Mouse (Mus musculus) cerebellum, adult 2 months (tissue): Measurements from ENCODE around the gene Adcy1. TPM values are rescaled to one million over a fixed set of nuclear protein-coding genes. Genes with fewer than 3 reads are reported as not detected.
A peak's percentile ranks its signal among the peaks of the same experiment; 100 is the strongest.

Experiments
- DNase-seq, 2 experiments: peaks; one replicate each; pipeline ENCODE4 v3.0.0; 2021
- H3K27ac ChIP-seq: fragments of 200-500 bp; 2 replicates; pipeline ENCODE4 v1.5.1; 2012; ENCODE audit warnings: low read length, control low read depth, inconsistent platforms; ENCODE audit not compliant: insufficient read depth
- H3K27me3 ChIP-seq: fragments of 200-500 bp; 2 replicates; pipeline ENCODE4 v1.6.1; 2012; ENCODE audit warnings: inconsistent platforms, mild to moderate bottlenecking, low read length, moderate library complexity; ENCODE audit not compliant: control insufficient read depth, insufficient read depth
- H3K4me1 ChIP-seq: fragments of 200-500 bp; 2 replicates; pipeline ENCODE4 v1.6.1; 2011; ENCODE audit warnings: low read length; ENCODE audit not compliant: control insufficient read depth, insufficient read depth
- H3K4me3 ChIP-seq: fragments of 200-500 bp; replicated peaks from 2 replicates; pipeline ENCODE3; 2011; ENCODE audit warnings: mild to moderate bottlenecking, low read depth, low read length, control low read depth; ENCODE audit not compliant: insufficient read depth
- CTCF ChIP-seq: fragments of 200-500 bp; IDR thresholded peaks from 2 replicates; pipeline ENCODE4 v1.5.1; 2011; ENCODE audit warnings: low read depth, mild to moderate bottlenecking, control low read depth, low read length, moderate library complexity, borderline replicate concordance; ENCODE audit not compliant: insufficient read depth
- POLR2A ChIP-seq: fragments of 200-500 bp; IDR thresholded peaks from 2 replicates; pipeline ENCODE4 v1.6.1; 2011; ENCODE audit warnings: low read length, control low read depth, borderline replicate concordance; ENCODE audit not compliant: insufficient read depth
- WGBS: fragments of 180-500 bp; shearing (Covaris S2); methylation state at CpG from one replicate; pipeline ENCODE4 v1.1.7; 2018; 5-methylcytosine and 5-hydroxymethylcytosine counted together
- polyA plus RNA-seq: library from polyadenylated mRNA; depleted of rRNA; stranded (reverse); fragments of >200 nt; gene quantifications from 2 replicates; pipeline ENCODE4 v1.2.3, GENCODE M21; 2012

Adcy1 gene
- polyA plus RNA-seq, 1 experiment = 258 TPM

- 44% methylated on average over 14 of the region's 14 CpGs for WGBS
- DNase-seq = no peak
- no peak overlapping the region for H3K4me3 ChIP-seq
- H3K27me3 ChIP-seq = no peaks in the 10 kb centered on the region
- TF ChIP-seq POLR2A = no peak
- TF ChIP-seq CTCF = no peak
- H3K4me1 ChIP-seq = peaks cover 39% of the 10 kb centered on the region
- no peak overlapping the region for H3K27ac ChIP-seq
These were observed 39.2 kb downstream of the Adcy1 start for GRCm38 (mm10) chr11:7102256-7103194.

GRCm38 (mm10) chr11:7105337-7105736, 42.0 kb downstream of the Adcy1 start:
- peaks cover 39% of the 10 kb centered on the region for H3K4me1 ChIP-seq
- DNase-seq = no peak
- no peak overlapping the region for H3K27ac ChIP-seq
- H3K27me3 ChIP-seq = no peaks in the 10 kb centered on the region
- WGBS = 58% methylated on average over 8 of the region's 8 CpGs
- H3K4me3 ChIP-seq = no peak overlapping the region
- no peak for TF ChIP-seq CTCF

- 12% methylated on average over 4 of the region's 4 CpGs for WGBS
- Histone ChIP-seq H3K4me3 (no peak overlapping the region), H3K27me3 (no peaks in the 10 kb centered on the region), H3K4me1 (peaks cover 54% of the 10 kb centered on the region), H3K27ac (peak overlapping the region; percentile 64)
- no peak for TF ChIP-seq POLR2A
- no peak for TF ChIP-seq CTCF
- peak; percentile 67 to 78 for DNase-seq
These were observed 45.8 kb downstream of the Adcy1 start for GRCm38 (mm10) chr11:7109131-7109530.

- DNase-seq = no peak
- WGBS = 47% methylated on average over 4 of the region's 4 CpGs
- Histone ChIP-seq H3K27ac (peak overlapping the region; percentile 13), H3K4me1 (peaks cover 48% of the 10 kb centered on the region), H3K27me3 (no peaks in the 10 kb centered on the region), H3K4me3 (no peak overlapping the region)
- no peak for TF ChIP-seq POLR2A
- no peak for TF ChIP-seq CTCF
These were observed 49.8 kb downstream of the Adcy1 start for GRCm38 (mm10) chr11:7113046-7113445.

- WGBS = 7% methylated on average over 6 of the region's 6 CpGs
- H3K4me3 ChIP-seq = no peak overlapping the region
- H3K4me1 ChIP-seq = peaks cover 44% of the 10 kb centered on the region
- no peaks in the 10 kb centered on the region for H3K27me3 ChIP-seq
- peak overlapping the region; percentile 13 for H3K27ac ChIP-seq
- TF ChIP-seq CTCF (no peak), POLR2A (no peak)
- peak; percentile 57 to 60 for DNase-seq
These were observed 50.4 kb downstream of the Adcy1 start for GRCm38 (mm10) chr11:7113687-7114086.

GRCm38 (mm10) chr11:7114312-7114711, 51.0 kb downstream of the Adcy1 start:
- DNase-seq = no peak

GRCm38 (mm10) chr11:7116647-7117046, 53.4 kb downstream of the Adcy1 start:
- 42% methylated on average over 2 of the region's 2 CpGs for WGBS

More at GRCm38 (mm10) chr11:7114312-7114711, 51.0 kb downstream of the Adcy1 start:
- 34% methylated on average over 9 of the region's 9 CpGs for WGBS
- H3K27ac ChIP-seq = peak overlapping the region; percentile 13; the same call in 1 of the 2 replicates
- H3K27me3 ChIP-seq = no peaks in the 10 kb centered on the region
- peaks cover 38% of the 10 kb centered on the region for H3K4me1 ChIP-seq
- H3K4me3 ChIP-seq = no peak overlapping the region
- no peak for TF ChIP-seq POLR2A
- no peak for TF ChIP-seq CTCF

GRCm38 (mm10) chr11:7129319-7130051, 66.2 kb downstream of the Adcy1 start:
- DNase-seq = no peak
- Histone ChIP-seq H3K27me3 (no peaks in the 10 kb centered on the region), H3K27ac (no peak overlapping the region), H3K4me3 (no peak overlapping the region), H3K4me1 (peaks cover 41% of the 10 kb centered on the region)
- WGBS = 53% methylated on average over 8 of the region's 8 CpGs
- no peak for TF ChIP-seq CTCF
- no peak for TF ChIP-seq POLR2A

More at GRCm38 (mm10) chr11:7116647-7117046, 53.4 kb downstream of the Adcy1 start:
- Histone ChIP-seq H3K4me3 (no peak overlapping the region), H3K27me3 (no peaks in the 10 kb centered on the region), H3K4me1 (peaks cover 30% of the 10 kb centered on the region), H3K27ac (no peak overlapping the region)
- no peak for TF ChIP-seq CTCF
- TF ChIP-seq POLR2A = no peak
- DNase-seq = no peak
